Mouse (Mus musculus) intestine, postnatal 0 days (tissue): ENCODE measurements at regions not wholly inside any gene's neighbourhood (a gene's known extent, or its start where the extent isn't known, plus 50 kb on each side); places are given as distances from the start of the nearest gene placed in this dataset.

Experiments
- ATAC-seq: fragments of 200-750 bp; cut with Nextera tagmentation; 2 replicates; pipeline ENCODE4 v1.8.0; 2017; ENCODE audit warnings: mild to moderate bottlenecking, moderate TSS enrichment, moderate library complexity
- H3K27ac ChIP-seq: fragments of 300-500 bp; sonication (generic); 2 replicates; pipeline ENCODE4 v1.5.1; 2014; ENCODE audit warnings: mild to moderate bottlenecking, low read depth, low read length, moderate library complexity
- H3K27me3 ChIP-seq: fragments of 300-500 bp; sonication (generic); replicated peaks from 2 replicates; pipeline ENCODE4 v1.6.1; 2014; ENCODE audit warnings: low read length, mixed read lengths; ENCODE audit not compliant: control insufficient read depth, insufficient read depth
- H3K36me3 ChIP-seq: fragments of 300-500 bp; sonication (generic); 2 replicates; pipeline ENCODE4 v1.6.1; 2014; ENCODE audit warnings: mild to moderate bottlenecking, moderate library complexity; ENCODE audit not compliant: control insufficient read depth, insufficient read depth
- H3K4me1 ChIP-seq: fragments of 300-500 bp; sonication (generic); replicated peaks from 2 replicates; pipeline ENCODE4 v1.6.1; 2014; ENCODE audit warnings: antibody characterized with exemption, low read length, mixed read lengths; ENCODE audit not compliant: control insufficient read depth, insufficient read depth
- H3K4me2 ChIP-seq: fragments of 300-500 bp; sonication (generic); replicated peaks from 2 replicates; pipeline ENCODE4 v1.6.1; 2014; ENCODE audit warnings: low read depth, mild to moderate bottlenecking, moderate library complexity
- H3K4me3 ChIP-seq: fragments of 300-500 bp; sonication (generic); 2 replicates; pipeline ENCODE4 v1.5.1; 2014; ENCODE audit warnings: low read depth, low read length
- H3K9ac ChIP-seq: fragments of 300-500 bp; sonication (generic); 2 replicates; pipeline ENCODE4 v1.6.1; 2014; ENCODE audit warnings: mild to moderate bottlenecking, low read depth, low read length
- H3K9me3 ChIP-seq: fragments of 300-500 bp; sonication (generic); 2 replicates; pipeline ENCODE4 v1.6.1; 2016; ENCODE audit warnings: mixed run types; ENCODE audit not compliant: control insufficient read depth
- CTCF ChIP-seq: sonication (generic); IDR thresholded peaks from 2 replicates; pipeline ENCODE4 v1.5.1; 2016; ENCODE audit warnings: low read depth, mild to moderate bottlenecking, control low read depth, antibody characterized with exemption, moderate library complexity
- WGBS: fragments of 180-500 bp; shearing (Covaris S2); extraction: QIAGEN DNeasy Blood & Tissue Kit; methylation state at CpG from one replicate; pipeline ENCODE4 v1.1.7; 2014; 5-methylcytosine and 5-hydroxymethylcytosine counted together

DNA sequence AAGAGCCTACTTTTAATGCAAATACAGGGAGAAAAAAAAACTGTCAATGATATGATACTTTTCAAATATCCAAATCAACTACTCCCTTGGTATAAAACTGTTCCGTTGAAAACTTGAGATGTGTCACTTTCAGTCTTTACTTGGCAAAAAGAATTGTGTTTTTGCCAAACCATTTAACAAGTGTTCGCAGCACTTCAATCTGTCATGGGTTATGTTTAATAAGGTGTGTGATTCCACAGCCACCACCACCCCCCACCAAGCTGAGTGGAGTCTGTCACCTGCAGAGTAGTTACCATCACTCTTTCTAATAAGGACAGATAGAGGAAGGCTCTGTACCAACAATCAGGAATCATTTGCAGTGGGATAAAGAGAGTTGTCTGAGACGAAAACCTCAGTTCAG, 252.5 kb upstream of the Apob start:
- 78% methylated on average over 3 of the region's 3 CpGs for WGBS
- Histone ChIP-seq H3K9ac (no peak overlapping the region), H3K27me3 (no peaks in the 10 kb centered on the region), H3K4me2 (no peak overlapping the region), H3K27ac (no peak overlapping the region), H3K9me3 (no peaks in the 10 kb centered on the region), H3K4me1 (no peaks in the 10 kb centered on the region), H3K36me3 (no peaks in the 10 kb centered on the region), H3K4me3 (no peak overlapping the region)
- no peak for TF ChIP-seq CTCF
- no peak for ATAC-seq

DNA sequence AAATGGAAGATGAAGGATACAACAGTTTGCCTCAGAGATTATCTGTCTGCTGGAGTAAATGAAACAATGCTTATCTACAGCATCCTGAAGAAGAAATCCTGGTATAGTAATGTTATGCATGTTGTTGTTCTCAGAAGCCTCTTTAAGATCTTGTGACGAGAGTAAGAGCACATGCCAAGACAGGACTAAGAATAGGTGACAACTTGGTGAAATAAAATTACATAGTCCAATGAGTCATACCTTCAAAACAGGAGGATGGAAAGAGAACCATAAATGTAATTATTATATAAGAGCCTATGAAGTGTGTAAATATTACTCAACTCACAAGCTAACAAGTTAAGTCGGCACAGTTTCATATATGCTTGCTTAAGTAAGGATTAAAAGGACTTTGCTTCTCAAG, 239.4 kb upstream of the Apob start:
- Histone ChIP-seq H3K4me1 (no peaks in the 10 kb centered on the region), H3K36me3 (no peaks in the 10 kb centered on the region), H3K4me3 (no peak overlapping the region), H3K27ac (no peak overlapping the region), H3K4me2 (no peak overlapping the region), H3K9ac (no peak overlapping the region), H3K27me3 (no peaks in the 10 kb centered on the region), H3K9me3 (no peaks in the 10 kb centered on the region)
- WGBS, result 51% methylated on average over 2 of the region's 2 CpGs
- ATAC-seq, result peak; percentile 13; the same call in 1 of the 2 replicates
- TF ChIP-seq CTCF, result no peak

DNA sequence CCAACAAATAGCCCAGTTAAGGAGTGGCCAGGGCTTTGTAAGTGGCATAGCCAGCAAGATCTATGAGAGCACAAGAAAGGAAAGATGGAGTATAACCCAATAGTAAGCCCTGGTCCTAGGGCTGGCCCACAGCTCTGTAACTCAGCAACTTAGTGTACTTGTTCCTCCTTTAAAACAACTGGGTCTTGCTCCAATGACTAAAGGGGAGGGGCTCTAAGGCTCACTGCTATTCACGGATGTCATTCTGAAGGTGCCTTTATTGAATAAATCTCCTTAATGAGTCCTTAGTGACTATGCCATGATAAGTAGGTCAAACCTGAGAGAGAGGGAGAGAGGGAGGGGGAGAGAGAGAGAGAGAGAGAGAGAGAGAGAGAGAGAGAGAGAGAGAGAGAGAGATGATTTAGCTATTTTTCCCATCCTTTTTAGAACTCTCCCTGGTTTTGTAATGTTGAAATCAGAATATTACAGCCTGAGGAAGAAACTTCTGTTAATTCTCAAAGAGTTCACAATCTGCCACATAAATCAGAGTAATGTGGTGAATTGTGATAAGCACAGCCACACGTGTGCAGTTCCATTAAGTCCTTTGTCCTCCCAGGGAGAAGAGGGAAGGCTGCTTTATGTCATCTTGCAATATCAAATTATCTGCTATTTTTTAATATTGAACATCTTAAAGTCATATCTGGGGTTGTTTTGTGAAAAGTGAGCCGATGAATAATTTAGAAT, 238.7 kb upstream of the Apob start:
- Histone ChIP-seq H3K36me3 (no peaks in the 10 kb centered on the region), H3K9ac (no peak overlapping the region), H3K4me2 (no peak overlapping the region), H3K27me3 (no peaks in the 10 kb centered on the region), H3K4me1 (no peaks in the 10 kb centered on the region), H3K27ac (no peak overlapping the region), H3K4me3 (no peak overlapping the region), H3K9me3 (no peaks in the 10 kb centered on the region)
- no peak for TF ChIP-seq CTCF
- 52% methylated on average over 3 of the region's 3 CpGs for WGBS
- no peak; the same call in 1 of the 2 replicates for ATAC-seq

DNA sequence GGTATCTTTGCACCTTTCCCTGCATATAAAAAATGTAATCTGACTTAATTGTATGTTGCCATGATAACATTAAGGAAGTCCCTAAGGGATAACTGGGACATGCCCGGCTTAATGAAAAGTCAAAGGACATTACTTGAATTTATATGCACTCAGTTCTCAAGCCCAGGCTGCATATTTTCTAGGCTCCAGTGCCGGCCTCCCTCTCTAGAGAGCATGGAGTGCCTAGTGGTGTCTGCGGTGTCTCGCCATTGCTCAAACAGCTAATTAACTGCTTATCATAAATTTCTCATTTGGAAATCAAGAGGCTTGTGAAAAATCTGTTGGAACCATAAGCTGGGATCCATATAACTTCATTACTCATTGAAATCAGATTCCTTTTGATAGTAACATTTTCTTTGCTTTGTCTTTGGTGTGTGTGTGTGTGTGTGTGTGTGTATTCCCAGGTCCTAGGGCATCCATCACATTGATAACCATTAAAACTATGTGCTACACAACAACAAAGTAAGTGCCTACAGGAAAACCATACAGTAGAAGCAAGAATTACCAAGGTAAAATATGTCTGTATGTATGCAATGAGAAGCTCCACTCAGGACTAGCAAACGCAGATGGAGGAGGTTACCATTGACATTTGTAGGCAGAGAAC, 238.0 kb upstream of the Apob start:
- no peak overlapping the region for H3K9ac ChIP-seq
- 84% methylated on average over 5 of the region's 5 CpGs for WGBS
- no peaks in the 10 kb centered on the region for H3K4me1 ChIP-seq
- no peak for TF ChIP-seq CTCF
- no peak for ATAC-seq
- H3K9me3 ChIP-seq, result no peaks in the 10 kb centered on the region
- H3K36me3 ChIP-seq, result no peaks in the 10 kb centered on the region
- H3K4me3 ChIP-seq, result no peak overlapping the region
- H3K4me2 ChIP-seq, result no peak overlapping the region
- H3K27ac ChIP-seq, result no peak overlapping the region
- H3K27me3 ChIP-seq, result no peaks in the 10 kb centered on the region

GRCm38 (mm10) chr12:7746708-7747107, 230.7 kb upstream of the Apob start:
- Histone ChIP-seq H3K36me3 (no peaks in the 10 kb centered on the region), H3K4me3 (no peak overlapping the region), H3K27ac (no peak overlapping the region), H3K27me3 (no peaks in the 10 kb centered on the region), H3K4me1 (no peaks in the 10 kb centered on the region), H3K9ac (no peak overlapping the region), H3K4me2 (no peak overlapping the region), H3K9me3 (no peaks in the 10 kb centered on the region)
- no peak for TF ChIP-seq CTCF
- ATAC-seq, result no peak
- WGBS, result 32% methylated on average over 2 of the region's 2 CpGs

DNA sequence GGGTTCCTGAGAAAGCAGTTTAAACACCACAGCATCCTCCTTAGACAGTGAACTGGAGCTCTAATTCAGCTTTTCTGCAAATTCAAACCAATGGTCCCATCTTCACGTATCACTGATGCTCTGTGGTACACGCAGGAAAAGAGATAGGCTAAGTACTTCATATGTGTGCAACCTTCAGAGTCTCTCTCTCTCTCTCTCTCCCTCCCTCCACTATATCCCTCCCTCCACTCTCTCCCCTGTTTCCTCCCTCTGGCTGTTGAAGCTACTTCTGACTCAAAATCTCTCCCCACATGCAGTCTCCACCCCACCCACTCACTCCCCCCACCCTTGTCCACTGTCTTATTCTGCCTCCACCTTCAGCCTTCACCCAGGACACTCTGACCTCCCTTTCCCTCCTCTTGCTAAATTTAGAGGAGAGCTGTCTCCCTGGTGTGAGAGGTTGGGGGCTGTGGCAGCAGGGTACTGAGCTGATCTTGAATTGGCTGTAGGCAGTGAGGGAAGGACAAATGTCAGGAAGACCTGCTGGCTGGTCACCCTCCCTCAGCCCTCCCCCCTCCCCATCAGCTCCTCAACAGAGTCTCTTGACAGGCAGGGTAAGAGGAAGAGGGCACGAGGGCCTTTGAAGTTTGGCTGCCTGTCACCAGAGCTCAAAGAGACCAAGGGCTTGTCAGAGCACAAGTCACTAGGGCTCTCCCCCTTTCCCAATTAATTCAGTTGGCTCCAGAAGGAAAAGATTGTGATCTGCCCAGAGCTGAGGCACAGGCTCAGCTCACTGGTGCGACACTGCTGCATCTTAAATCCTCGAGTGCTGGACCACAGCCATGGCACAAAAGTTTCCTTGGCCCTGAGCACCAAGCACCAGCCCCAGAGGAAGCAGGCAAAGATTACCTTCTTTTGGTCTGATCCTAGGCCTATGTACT, 227.9 kb upstream of the Apob start:
- H3K4me1 ChIP-seq, result no peaks in the 10 kb centered on the region
- TF ChIP-seq CTCF, result no peak
- no peak overlapping the region for H3K4me2 ChIP-seq
- H3K9me3 ChIP-seq, result no peaks in the 10 kb centered on the region
- no peak overlapping the region for H3K9ac ChIP-seq
- H3K27ac ChIP-seq, result no peak overlapping the region
- WGBS, result 52% methylated on average over 5 of the region's 5 CpGs
- no peak for ATAC-seq
- no peaks in the 10 kb centered on the region for H3K27me3 ChIP-seq
- no peak overlapping the region for H3K4me3 ChIP-seq
- no peaks in the 10 kb centered on the region for H3K36me3 ChIP-seq
